Comparison of ENCODE assay signal across 14 mouse cellular contexts in genomic region chr15:89724356-89724755, GRCm38 (mm10).
DNase-seq lines count a peak whose midpoint lies in the region; ATAC-seq lines count a peak whose summit lies in the region.
"Had no signal": no experiment of that assay in that cellular context is flagged by ENCODE, and none has a peak within 500 bp of the region (broad histone marks: within the 10 kb centered on the region; RNA-seq: fewer than 3 reads in every experiment).

No protein-coding gene starts in this region.

- no peaks in the 10 kb centered on the region for H3K9me3 ChIP-seq in heart, embryonic 16.5 days (replicated peaks; ENCODE audit: control insufficient read depth, low read length)
- H3K9me3 ChIP-seq in embryonic facial prominence, embryonic 14.5 days (ENCODE audit: control insufficient read depth, low read length), result no peaks in the 10 kb centered on the region
- H3K9me3 ChIP-seq: forebrain, embryonic 10.5 days; liver, embryonic 15.5 days; midbrain, embryonic 10.5 days had no signal

- H3K36me3 ChIP-seq in heart, embryonic 16.5 days (ENCODE audit: control insufficient read depth, insufficient read depth), result no peaks in the 10 kb centered on the region
- H3K36me3 ChIP-seq in embryonic facial prominence, embryonic 14.5 days (ENCODE audit: control insufficient read depth, insufficient read depth, low read length), result no peaks in the 10 kb centered on the region
- H3K36me3 ChIP-seq: forebrain, embryonic 10.5 days; limb, embryonic 12.5 days; liver, embryonic 15.5 days; midbrain, embryonic 10.5 days had no signal

- peak overlapping the region; percentile 6 for H3K4me3 ChIP-seq in heart, embryonic 16.5 days (ENCODE audit: low read length)
- H3K4me3 ChIP-seq in embryonic facial prominence, embryonic 14.5 days (ENCODE audit: low read depth, low read length), result no peak overlapping the region
- H3K4me3 ChIP-seq: forebrain, embryonic 10.5 days; limb, embryonic 12.5 days; liver, embryonic 15.5 days; midbrain, embryonic 10.5 days had no signal

- WGBS in heart, embryonic 16.5 days, result 56% methylated on average over 12 of the region's 12 CpGs
- 54% methylated on average over 12 of the region's 12 CpGs for WGBS in embryonic facial prominence, embryonic 14.5 days

- peak overlapping the region; percentile 32; the same call in 1 of the 2 replicates for H3K4me2 ChIP-seq in heart, embryonic 16.5 days (ENCODE audit: low read depth, low read length)
- peak overlapping the region; percentile 34; the same call in 1 of the 2 replicates for H3K4me2 ChIP-seq in embryonic facial prominence, embryonic 14.5 days (ENCODE audit: low read depth, low read length)
- H3K4me2 ChIP-seq: limb, embryonic 12.5 days; liver, embryonic 15.5 days had no signal

- no peak overlapping the region for H3K27ac ChIP-seq in heart, embryonic 16.5 days (ENCODE audit: low read length)
- no peak overlapping the region for H3K27ac ChIP-seq in embryonic facial prominence, embryonic 14.5 days (replicated peaks; ENCODE audit: low read depth, low read length)
- H3K27ac ChIP-seq: forebrain, embryonic 10.5 days; limb, embryonic 12.5 days; liver, embryonic 15.5 days; midbrain, embryonic 10.5 days had no signal

- ATAC-seq in heart, embryonic 16.5 days (replicated peaks; ENCODE audit: extremely low read depth, insufficient read depth, low FRiP score), result no peak
- 0 out of 2 replicates have a peak, but pooled peaks have one; percentile 33 for ATAC-seq in embryonic facial prominence, embryonic 14.5 days (ENCODE audit: low read depth)
- ATAC-seq: intestine, postnatal 0 days had no signal

- H3K4me1 ChIP-seq in heart, embryonic 16.5 days (ENCODE audit: control insufficient read depth, insufficient read depth, low read length), result no peaks in the 10 kb centered on the region
- H3K4me1 ChIP-seq in embryonic facial prominence, embryonic 14.5 days (ENCODE audit: control insufficient read depth, insufficient read depth, low read length), result no peaks in the 10 kb centered on the region
- H3K4me1 ChIP-seq: limb, embryonic 12.5 days; liver, embryonic 15.5 days; midbrain, embryonic 10.5 days had no signal

- no peak overlapping the region for H3K9ac ChIP-seq in heart, embryonic 16.5 days (ENCODE audit: low read length)
- H3K9ac ChIP-seq in embryonic facial prominence, embryonic 14.5 days (ENCODE audit: low read depth, low read length), result no peak overlapping the region
- H3K9ac ChIP-seq: limb, embryonic 12.5 days; liver, embryonic 15.5 days had no signal

- no peaks in the 10 kb centered on the region for H3K27me3 ChIP-seq in heart, embryonic 16.5 days (ENCODE audit: control insufficient read depth, insufficient read depth, low read length)
- no peaks in the 10 kb centered on the region for H3K27me3 ChIP-seq in embryonic facial prominence, embryonic 14.5 days (replicated peaks; ENCODE audit: control insufficient read depth, insufficient read depth, low read length)
- H3K27me3 ChIP-seq: limb, embryonic 12.5 days; liver, embryonic 15.5 days had no signal

- no peak for DNase-seq in heart, adult 8-10 months (ENCODE audit: low spot score)
- DNase-seq in kidney, postnatal 4 days, result peak; percentile 5 to 7
- DNase-seq in kidney, postnatal 25 days, result no peak
- peak; percentile 65 for DNase-seq in Muller cell, postnatal 12 days (ENCODE audit: inconsistent ontology term)
- DNase-seq in embryonic facial prominence, embryonic 14.5 days (ENCODE audit: low spot score), result peak; percentile 31
- no peak for DNase-seq in gastrocnemius, postnatal 10 days
- DNase-seq: cerebellum, postnatal 36 days; heart, postnatal 4 days had no signal

Comparison
In these comparisons a context has a peak if more than half of its experiments do, and no peak if none do; other contexts are left out.
1. DNase-seq: peak in kidney, postnatal 4 days (2 of 2), Muller cell, postnatal 12 days (single experiment) and embryonic facial prominence, embryonic 14.5 days (single experiment); none in heart, adult 8-10 months (single experiment), kidney, postnatal 25 days (0 of 2) and gastrocnemius, postnatal 10 days (single experiment).